Mouse (Mus musculus) liver, postnatal 0 days (tissue): ENCODE data around the gene Lamb2.
A peak's percentile ranks its signal among the peaks of the same experiment; 100 is the strongest.

ENCODE experiments used
- CTCF ChIP-seq: sonication (generic); IDR thresholded peaks from 2 replicates; pipeline ENCODE4 v1.5.1; 2016; ENCODE audit warnings: antibody characterized with exemption, low read depth
- EP300 ChIP-seq: IDR thresholded peaks from 2 replicates; pipeline ENCODE4 v1.6.1; 2016; ENCODE audit warnings: antibody characterized with exemption, low read depth, mild to moderate bottlenecking

DNA sequence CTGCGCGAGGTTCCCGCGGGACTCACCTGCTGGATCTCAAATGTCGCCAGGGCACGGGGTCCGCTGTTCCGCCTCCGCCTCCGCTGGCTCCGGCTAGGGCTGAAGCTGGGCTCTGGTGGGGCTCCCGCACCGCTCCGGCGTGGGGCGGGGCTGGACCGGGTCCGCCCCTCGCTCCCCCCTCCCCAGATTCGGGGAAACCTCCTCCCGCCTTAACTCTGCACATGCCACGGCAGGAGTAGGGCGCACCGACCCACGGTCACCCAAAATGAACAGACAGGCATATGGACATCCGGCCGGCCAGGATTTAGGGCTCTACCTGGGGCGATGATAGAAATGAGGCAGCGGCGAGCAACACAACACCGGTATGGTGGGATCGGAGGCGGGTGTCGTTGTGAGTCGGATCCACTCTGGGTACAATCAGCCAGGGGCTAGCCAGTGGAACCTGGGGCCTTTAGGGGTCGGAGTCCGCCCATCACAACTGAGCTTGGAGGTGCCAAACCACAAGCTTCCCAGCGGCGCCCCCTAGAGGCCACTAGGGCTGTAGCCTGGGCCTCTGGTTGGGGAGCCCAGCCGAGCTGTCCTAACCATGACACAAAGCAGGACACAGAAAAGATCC is 27.1 kb upstream of the Lamb2 start:
- TF ChIP-seq CTCF (peak; percentile 94), EP300 (no peak)
